Mouse (Mus musculus): ENCODE data around the gene Zfp980. TPM values are rescaled to one million over a fixed set of nuclear protein-coding genes. Genes with fewer than 3 reads are reported as not detected.
"Not testable (repeated sequence)": the region's sequence is repeated elsewhere in the genome, so short reads cannot be mapped to it uniquely, and the experiment has no call there.

Zfp980 gene
- polyA plus RNA-seq (2012; rRNA removed), result not detected in 2 replicates

DNA sequence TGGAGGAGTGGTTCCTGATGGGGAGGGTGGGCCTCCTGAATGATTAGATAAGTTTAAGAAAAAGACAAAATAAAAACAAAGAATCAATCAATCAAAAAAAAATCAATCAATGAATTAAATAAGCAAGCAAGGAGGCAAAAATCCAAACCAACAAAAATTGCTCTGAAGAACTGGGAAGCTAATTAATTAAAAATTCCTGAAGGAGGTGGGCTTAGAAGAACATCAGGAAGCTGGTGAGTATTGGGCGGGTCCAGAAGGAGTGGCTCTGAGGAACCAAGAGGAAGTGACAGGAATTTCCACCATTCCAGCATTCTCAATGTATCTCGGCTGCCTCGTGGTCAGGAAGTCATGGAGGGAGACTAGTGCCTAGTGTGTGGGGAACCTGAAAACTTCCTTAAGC, at the start of gene Zfp980:
Gene Zfp980 (plus strand): TSS at position 301 of the 400 bp plus-strand sequence.
- not testable (repeated sequence) for DNase-seq (ENCODE audit: low spot score)

DNA sequence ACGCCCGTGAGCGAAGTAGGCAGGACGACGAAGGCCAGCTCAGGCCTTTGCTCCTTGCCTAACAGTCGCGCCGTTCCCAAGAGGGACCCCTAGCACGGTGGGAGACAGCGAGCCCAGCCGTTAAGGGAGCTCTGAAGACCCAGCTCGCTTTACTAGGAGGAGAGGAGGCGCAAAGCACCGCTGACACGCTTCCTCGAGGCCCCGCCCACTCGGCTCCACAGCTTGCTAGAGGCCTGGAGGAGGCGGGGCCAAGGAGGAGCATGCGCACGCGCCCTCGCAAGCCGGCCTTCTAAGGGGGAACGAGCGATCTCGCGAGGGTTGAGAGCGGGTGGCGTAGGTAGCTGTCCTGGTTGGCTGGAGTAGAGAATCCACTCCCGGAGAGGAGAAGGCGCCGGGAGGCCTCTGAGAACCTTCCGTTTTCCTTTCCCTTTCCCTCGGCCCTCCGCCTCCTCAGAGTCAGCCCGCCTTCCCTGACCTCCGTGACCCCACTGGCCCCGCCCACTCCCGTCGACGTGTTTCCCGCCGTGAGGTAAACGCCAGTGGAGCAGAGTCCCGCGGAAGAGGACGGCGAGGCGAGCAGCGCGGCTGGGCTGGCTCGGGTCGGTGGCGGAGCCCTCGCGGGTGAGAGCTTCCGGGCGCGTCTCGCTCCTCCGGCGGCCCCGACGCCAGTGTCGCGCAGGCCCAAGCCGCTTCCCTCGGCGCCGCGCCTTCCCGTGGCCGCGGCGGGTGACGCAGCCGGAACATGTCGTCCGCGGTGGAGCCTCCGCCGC, 29.9 kb upstream of the Zfp980 start:
- not testable (repeated sequence) for DNase-seq (ENCODE audit: low spot score)

DNA sequence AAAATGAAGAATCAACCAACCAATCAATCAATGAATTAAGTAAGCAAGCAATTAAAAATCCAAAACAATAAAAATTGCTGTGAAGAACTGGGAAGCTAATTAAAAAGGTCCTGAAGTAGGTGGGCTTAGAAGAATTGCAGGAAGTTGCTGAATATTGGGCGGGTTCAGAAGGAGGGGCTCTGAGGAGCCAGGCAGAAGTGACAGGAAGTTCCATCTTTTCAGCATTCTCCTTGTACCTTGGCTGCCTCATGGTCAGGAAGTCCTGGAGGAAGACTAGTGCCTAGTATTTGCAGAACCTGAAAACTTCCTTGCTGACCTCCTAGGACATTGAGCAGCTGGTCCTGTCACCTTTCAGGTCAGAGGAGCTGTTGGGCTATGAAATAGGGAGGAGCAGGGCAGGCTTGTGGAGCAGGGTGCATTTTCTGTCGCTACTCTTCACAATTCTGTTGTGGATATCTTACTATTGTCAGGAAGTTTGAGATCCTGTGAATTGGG, 3.8 kb downstream of the Zfp980 start:
- DNase-seq (ENCODE audit: low spot score), result not testable (repeated sequence)

DNA sequence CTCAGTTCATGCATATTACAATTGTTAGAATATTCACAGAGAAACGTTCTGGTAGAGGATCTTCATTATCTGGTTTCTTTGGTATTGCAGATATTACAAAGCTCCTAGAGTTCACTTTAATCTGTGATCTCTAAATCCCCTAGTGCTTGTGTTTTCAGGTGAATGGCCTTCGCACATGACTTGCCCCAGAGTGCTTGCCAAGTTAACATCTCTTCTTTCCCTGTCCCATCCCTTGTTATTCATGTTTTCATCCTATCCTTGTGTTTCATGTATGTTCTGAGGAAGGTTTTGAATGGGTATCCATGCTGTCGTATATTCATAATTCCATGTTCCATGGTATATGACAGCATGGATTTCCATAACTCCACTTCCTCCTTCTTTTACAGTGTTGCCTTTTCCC, 9.7 kb downstream of the Zfp980 start:
- DNase-seq (ENCODE audit: low spot score), result not testable (repeated sequence)

DNA sequence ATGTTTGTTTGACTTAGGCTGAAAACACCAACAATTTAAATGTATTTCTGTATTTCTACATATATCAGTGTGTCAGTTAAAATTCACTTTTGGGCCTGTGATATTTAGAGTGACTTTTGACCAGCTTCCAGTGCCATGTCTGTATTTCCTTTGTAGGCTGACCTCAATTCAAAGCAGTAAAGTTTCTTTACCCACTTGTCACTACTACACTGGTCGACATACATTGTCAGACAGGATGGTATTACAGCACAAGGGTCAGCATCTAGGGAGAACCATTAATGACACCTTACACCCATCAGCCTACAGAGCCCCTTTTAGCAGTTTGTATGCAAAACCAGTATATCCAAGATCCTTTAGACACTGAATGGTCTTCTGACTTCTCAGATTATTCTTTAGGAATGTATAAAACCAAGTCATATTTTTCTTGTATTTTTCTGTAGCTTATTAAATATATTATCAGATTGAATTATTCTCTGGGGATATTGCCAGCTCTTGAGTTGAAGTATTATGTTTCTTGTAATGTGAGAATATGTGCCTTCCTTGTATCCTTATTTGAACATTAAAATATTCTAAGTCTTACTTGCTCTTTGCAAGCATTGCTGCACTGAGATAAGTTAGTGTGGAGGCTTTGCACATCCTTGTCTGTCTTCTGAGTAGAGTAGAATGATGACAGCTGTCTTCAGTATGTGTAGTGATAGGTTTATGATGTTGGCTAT, 10.3 kb downstream of the Zfp980 start:
- DNase-seq (ENCODE audit: low spot score), result not testable (repeated sequence)

DNA sequence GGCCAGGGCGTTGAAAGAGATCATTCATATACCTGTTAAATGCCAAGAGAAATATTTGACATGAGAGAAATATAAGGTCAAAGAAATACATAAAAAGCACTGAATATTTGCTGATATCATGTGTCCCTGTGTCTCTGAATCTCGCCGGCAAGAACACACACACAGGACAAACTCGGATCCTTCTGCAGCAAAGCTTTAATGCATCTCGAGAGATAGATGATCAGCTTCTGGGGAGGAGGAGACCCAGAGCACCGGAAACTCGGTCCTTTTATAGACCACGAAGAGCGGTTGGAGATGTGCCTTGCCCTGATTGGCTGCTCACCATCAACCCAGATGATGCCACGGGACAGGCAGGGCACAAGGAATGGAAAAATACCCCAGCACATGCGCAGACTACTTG, 11.5 kb downstream of the Zfp980 start:
- not testable (repeated sequence) for DNase-seq (ENCODE audit: low spot score)

DNA sequence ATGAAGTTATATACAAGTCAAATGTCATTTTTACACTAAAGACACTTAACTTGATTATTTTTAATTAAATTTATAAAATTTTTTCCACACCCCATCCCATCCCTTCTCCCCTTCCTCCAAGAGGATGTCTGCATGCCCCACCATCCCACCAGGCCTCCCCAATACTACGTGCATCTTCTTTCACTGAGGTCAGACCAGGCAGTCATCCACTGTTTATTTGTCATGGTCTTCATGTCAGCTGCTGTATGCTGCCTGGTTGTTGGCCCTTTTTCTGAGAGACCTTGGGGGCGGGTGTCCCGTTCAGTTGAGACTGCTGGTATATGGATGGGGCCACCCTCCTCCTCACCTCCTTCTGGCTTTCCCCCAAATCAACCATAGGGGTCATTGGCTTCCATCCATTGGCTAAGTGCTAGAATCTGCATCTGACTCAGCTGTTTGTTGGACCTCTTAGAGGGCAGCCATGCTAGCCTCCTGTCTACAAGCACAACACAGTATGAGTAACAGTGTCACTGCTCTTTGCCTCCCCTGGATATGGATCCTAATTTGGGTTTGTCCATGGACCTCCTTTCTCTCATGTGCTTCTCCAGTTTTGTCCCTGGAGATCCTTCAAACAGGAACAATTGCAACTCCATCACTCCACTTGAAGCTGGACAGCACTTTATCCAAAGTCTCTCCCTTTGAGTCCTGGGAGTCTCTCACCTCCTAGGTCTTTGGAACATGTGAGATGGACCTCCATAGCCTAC, 12.7 kb downstream of the Zfp980 start:
- DNase-seq (ENCODE audit: low spot score), result not testable (repeated sequence)

DNA sequence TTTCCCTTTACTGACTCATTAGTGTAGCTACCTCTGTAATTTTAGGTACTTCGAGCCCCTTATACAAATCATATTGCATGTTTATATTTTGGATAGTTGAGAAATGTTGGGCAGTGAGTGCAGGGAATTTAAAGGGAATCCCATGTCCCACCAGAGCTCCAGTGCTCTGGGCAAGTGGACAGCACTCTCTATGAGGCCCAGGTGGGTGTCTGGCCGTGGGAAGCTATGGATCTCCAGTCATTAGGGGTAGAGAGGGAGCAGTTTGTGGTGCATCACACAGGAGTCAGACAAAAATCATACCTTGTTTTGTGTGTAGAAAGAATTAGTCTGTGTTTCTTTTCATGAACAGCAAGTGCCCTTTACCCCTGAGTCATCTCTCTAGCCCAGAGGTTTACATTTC, 15.6 kb downstream of the Zfp980 start:
- not testable (repeated sequence) for DNase-seq (ENCODE audit: low spot score)

DNA sequence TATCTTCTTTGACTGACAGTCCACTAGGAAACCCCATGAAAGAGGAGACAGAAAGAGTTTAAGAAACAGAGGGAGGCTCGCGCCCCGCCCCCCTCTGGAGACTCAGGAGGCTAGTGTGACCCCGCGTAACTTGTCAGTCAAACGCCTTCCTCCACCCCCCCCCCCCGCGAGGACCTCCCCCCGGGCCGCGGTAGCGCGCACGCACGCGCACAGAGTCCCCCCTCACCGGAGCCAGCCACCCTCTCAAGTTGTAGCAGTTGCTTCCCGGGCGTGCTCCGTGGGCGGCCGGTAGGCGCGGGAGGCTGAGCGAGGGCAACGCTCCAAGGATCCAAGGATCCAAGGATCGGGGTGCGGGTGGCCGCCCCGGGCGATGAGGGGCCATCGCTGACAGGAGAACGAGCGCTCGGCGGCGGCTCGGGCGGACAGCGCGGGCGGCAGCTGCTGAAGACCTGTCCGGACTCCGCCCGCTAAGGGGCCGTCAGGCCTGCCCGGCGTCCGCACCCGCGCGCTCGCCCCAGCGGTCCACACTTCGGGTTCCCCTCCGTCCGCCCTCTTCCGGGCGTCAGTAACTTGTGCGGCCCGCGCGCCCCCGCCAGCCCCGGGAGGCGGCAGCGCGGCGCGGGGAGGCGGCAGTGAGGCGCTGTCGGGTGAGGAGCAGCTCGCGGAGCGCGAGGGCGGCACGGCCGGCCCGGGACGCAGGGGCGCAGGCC, 74.6 kb downstream of the Zfp980 start:
- DNase-seq (ENCODE audit: low spot score), result not testable (repeated sequence)

DNA sequence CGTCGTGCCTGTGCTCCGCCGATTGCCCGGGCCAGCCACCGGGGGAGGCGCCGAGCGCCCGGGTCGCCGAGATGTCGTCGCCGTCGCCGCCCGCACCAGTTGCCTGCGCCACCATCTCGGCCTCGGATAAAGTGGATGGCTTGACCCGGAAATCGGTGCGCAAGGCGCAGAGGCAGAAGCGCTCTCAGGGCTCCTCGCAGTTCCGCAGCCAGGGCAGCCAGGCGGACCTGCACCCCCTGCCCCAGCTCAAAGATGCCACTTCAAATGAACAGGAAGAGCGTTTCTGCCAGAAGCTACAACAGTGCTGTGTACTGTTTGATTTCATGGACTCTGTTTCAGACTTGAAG, 75.1 kb downstream of the Zfp980 start:
- DNase-seq (ENCODE audit: low spot score), result not testable (repeated sequence)

Other genes starting within 250 kb of the Zfp980 start
- gene Zfp990, start 159.9 kb upstream of the Zfp980 start, polyA plus RNA-seq (2012; rRNA removed), result not detected in 2 replicates
- 0.91 and 1.5 TPM in 2 replicates for gene Gm13212, start 85.5 kb upstream of the Zfp980 start, polyA plus RNA-seq (2012; rRNA removed)
- gene Zfp986, start 198.1 kb downstream of the Zfp980 start, polyA plus RNA-seq (2012; rRNA removed), result not detected in 2 replicates

Data from urinary bladder, adult 2 months (tissue).